Mouse (Mus musculus): ENCODE data around the gene Itgb7.

The Itgb7 gene

DNA sequence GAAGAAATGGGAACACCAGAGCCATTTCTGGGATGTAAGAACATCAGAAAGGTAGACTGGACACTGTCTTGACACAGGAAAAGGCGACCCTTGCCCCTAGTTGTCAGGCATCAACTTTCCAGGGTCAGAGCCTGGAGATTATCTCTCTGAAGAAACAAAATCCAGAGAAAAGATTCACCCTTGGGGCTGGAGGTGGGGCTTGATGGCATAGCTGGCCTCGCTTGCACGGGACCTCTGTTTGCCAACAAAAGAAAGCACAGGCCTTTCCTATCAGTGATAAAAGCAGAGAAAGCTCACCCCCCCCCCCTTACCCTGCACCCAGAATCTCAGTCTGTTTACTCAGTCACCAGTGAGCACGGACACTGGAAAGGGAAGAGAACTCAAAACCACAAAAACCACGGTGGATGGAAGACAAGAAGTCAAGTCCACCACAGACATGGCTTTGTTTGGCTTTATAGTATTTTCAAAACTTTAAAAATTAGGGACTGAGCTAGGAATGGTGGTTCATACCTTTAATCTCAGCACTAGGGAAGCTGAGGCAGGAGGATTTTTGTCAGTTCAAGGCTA lies 38.8 kb downstream of the Itgb7 start:
- no peak for DNase-seq

DNA sequence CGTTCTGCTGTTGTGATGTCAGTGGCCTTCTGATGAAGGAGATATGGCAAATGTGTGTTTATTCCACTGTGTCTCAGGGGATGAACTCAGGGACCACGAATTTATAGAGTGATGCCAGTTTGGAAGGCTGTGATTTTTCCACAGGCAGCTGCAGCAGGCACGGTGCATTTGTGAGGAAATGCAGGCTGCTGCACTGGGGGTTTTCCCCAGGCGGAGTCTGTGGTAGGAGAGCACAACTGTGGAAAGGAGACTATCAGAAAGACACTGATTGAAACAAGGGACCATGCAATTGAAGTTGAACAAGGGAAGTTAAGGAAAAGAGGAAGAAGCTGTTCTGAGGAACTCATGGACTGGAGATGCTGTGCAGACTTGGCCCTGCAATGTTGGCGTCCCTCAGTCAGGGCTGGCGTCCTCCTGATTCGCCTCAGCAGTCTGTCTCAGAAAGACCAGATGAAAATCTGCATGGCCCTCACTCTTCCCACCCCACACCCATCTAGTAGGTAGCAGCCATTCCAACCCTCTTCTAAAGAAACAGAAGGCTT lies 39.4 kb downstream of the Itgb7 start:
- DNase-seq: no peak

DNA sequence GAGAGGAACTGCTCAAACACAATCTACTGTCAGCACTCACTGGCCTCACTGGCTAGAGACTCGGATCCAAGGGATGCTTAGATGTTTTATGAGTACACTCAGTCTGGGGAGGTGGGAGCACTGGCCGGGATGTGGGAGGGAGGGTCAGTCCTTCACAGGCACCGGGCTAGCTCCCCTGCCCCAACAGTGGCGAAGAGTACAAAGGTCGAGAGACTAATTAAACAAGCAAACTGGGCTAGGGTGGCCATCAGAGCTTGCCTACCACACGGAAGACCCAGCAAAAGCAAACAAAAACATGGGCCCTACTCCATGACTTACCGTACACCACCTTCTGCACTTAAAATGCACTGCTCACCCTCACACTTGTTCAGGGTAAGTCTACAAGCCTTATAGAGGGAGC lies 40.0 kb downstream of the Itgb7 start:
- DNase-seq: no peak

DNA sequence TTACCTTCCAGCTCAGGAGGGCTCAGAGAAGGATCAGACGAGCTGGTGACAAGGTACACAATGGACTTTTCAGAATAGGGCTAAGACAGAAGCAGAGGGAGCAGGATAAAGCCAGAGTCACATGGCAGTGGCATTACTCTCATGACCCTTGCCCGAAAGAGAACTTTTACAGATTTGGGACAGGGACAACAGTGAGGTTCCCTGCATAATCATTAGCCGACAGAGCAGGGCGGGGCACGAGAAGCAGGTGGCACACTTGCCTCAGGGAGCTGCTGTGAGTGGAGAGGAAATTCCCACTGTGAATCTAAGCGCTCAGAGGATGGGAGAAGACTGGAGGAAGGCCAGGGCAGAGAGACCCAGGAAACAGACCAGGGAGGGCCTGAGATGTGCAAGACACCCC lies 42.9 kb downstream of the Itgb7 start:
- DNase-seq: peak; percentile 77 to 79

DNA sequence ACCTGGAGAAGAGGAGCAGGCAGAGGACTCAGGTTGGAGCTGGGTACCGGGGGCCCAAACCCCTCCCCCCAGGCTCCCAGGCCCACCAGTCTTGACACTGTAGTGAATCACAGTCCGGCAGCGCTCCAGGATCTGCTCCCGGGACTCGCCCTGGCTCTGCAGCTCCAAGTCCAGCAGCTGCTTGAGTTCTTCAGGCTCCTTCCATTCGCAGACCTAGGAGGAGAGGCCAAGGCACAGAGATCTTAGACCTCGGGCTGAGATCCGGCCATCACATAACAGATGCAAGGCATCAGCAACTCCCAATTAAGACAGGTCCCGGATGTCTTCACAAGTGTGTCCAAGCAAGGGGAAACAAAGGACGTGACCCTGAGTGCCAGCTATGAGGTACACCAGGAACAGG lies 43.6 kb downstream of the Itgb7 start:
- DNase-seq: peak in 1 of 2 experiments; percentile 54

DNA sequence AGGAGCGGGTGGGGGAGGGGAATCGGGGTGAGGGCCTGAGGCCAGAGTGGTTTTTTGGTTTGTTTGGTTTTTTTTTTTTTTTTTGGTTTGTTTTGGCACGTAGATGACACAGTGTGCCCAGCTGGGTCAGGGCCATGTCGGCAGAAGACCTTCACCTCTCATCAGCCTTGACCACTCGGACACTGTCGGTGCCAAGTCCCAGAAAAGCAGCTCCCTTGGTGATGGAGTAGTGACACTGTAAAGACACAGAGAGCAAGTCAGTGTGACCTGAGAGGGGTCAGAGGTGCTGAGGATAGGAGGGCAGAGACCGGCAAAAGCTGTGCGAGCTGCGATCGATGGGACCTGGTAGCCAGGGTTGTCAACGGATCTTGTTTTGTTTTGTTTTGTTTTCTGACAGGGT lies 45.5 kb downstream of the Itgb7 start:
- peak in 1 of 2 experiments; percentile 50 for DNase-seq

DNA sequence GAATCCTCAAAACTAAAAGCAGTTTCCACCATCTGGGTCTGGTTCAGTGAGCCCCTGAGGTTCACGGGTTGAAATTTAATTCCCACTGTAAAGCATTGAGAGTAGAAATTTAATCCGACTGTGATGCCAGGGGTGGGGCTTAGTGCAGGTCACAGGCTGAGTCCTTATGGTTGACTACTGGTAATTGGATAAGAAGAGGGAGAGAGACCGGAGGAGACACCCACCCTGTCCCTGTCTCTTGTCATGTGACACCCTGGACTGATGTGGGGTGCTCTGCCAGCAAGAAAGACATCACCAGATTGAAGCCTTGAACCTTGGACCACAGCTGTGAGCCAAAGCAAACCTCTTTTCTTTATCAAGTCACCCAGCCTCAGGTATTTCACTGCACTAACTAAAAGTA lies 48.7 kb downstream of the Itgb7 start:
- DNase-seq: peak; percentile 78 to 91

DNA sequence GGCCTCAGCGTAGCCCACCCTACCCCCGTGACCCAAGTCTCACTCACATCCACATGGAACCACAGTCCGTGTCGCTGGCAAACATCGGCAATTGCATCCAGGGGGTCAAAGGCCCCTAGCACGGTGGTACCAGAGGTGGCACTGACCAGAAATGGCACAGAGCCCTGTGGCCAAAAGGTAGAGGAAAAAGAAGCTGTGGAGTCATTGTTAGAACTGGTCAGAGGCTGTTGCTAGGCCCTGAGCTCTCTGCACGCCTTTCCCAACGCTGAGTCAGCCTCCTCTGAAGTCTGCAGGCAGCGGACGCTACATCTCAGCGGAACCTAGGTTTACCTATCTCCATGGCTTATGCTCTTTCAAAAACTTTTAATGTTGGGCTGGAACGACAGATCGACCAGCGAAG lies 51.8 kb downstream of the Itgb7 start:
- DNase-seq: peak; percentile 47 to 59

DNA sequence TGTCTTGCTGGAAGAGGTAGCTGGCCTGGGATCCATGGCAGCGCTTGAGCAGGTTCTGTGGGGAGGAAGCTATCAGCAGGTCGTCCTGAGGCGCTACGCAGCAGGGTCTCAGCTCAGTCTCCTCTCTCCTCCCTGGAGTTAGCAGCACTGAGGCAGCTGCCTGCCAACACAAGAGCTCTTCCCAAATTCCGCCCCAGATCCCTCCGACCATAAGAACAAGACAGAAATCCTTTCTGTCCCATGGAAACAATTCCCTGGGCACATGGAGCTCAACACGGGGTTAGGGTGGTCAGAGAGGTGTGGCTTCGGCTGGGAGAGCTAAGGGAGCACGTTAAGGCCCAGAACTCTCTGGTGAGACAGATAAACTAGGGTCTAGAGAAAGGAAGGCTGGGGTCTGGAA lies 52.6 kb downstream of the Itgb7 start:
- no peak for DNase-seq

DNA sequence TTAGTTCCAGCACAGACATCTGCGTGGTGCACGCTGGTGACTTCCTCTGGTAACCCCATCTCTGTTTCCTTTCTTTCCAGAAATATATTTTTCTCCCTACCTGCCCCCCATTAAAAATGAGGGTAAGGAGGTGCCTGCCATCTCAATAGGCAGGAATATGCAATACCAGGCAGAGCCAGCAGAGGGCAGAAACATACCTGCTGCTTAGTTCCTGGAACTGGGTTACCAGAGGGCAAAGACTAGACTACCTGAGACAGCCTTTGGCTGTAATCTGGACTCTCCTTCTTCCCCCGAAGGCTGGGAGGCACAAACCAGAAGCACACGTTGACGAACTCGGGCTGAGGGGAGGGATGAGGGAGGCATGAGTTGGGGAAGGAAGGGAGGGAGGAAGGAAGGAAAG lies 53.5 kb downstream of the Itgb7 start:
- DNase-seq: peak; percentile 86 to 94

DNA sequence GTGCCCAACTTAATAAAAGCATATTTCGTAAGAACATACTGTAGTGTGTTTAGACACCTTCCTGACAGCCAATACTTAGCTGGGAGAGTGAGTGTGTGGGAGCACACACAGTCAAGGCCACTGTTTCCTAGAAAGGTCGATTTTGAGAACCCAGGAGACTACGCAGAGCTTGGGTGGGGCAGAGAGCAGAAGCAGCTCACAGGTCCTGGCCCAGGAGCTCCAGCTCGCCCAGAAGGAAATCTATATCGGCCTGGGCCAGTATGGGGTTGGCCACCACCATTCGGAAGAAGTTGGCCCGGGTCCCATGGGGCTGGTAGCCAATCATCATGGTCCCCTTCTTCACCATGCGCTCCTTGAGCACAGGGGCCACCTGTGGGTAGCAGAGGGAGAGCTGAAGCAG lies 54.3 kb downstream of the Itgb7 start:
- DNase-seq: no peak

DNA sequence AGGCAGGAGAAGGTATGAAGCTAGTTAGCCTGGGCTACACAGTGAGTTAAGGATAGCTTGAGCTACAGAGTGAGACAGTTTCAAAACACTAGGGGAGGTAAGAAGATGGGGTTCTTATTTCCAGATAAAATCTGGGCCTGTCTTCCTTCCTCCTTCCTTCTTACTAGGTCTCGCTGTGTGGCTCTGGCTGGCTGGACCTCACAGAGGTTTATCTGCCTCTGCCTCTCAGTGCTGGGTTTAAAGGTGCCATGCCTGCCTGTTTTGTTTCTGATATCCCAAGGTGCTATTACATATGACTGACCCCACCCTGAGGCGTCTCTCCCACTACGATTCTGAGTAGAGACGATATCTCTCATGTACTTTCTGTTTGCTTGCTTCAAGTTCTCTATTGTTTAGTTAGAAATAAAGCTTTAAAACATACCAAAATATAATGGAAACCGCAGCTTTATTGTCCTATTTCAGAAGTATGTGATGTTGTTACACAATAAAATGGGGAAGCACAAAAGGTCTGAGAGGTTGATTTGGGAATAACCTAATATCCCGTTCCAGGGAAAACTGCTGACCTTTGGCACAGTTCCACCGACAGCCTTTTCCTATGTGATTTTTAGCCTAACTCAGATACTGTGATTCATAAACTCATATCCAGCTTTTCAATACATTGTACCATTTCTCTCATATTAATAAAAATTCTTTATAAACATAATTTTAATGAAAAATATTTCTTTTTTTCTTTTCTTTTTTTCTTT lies 55.0 kb downstream of the Itgb7 start:
- peak; percentile 56 to 57 for DNase-seq

DNA sequence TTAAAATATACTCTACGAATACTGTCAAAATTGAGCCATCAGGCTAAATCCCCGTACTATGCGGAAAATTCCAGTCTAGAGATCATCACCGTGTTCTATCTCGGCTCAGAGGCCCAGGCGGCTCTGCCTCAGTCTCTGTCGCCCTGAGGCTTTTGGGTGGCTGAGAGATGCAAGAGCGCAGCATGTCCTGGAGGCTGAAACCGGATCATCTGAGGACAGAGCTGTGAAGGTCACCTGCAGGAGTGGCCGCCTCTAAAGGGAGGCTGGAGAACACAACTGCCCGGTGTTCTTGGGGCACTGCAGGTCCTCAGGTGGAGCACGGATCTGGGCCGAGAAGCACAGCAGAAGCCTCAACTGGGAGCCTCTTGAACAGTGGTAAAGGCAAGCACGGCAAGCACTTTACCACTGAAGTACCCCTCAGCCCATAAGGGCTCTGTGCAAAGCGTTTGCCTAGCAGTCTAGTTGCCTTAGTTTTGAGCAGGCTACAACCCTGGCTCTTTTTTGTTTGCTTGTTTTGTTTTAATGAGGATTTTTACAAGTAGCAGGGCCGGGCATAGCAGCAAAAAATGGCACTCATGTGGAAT lies 55.9 kb downstream of the Itgb7 start:
- DNase-seq: no peak

DNA sequence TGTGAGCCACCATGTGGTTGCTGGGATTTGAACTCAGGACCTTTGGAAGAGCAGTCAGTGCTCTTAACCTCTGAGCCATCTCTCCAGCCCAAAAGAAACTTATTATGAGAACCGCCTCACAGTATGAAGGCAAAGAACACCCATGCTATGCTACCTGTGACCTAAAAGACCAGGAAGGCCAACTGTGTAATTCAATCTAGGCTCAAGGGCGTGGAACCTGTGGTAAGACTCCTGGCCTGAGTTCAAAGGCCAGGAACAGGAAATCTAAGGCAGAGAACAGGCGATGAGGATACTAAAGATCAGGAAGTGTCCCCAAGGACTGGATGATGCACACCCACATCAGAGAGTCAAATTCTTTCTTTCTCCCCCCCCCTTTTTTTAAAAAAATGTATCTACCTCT lies 58.2 kb downstream of the Itgb7 start:
- no peak for DNase-seq

DNA sequence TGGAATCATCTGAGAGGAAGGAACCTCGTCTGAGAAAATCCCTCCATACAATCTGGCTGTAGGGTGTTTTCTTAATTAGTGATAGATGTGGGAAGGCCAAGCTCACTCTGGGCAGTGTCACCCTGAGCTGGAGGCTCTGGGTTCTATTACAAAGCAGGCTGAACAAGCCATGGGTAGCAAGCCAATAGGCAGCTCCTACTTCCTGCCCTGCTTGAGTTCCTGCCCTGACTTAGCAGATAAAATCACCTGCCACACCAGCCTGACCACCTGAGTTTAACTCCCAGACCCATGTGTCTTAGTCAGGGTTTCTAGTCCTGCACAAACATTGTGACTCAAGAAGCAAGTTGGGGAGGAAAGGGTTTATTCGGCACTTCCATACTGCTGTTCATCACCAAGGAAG lies 62.7 kb downstream of the Itgb7 start:
- no peak for DNase-seq

DNA sequence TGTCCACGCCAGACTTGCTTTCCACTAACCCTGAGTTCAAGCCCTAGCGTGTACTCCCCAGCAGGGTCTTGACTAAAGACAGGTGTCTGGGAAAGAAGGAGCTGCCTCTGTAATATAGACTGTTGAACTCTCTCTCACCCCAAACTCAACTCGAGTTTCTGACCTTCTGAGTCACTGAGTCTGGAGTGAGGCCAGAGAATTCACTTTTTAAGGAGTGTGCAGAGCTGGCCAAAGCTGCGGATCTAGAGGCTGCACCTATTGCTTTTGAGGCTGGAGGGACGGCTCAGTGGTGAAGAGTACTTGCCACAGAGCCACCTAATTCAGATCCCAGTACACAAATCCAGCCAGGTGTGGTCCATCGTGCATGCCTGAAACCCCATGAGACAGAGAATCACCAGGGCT lies 64.1 kb downstream of the Itgb7 start:
- DNase-seq: no peak
